Mouse (Mus musculus): ENCODE data around the gene Ap3d1. TPM values are rescaled to one million over a fixed set of nuclear protein-coding genes. Genes with fewer than 3 reads are reported as not detected.

Ap3d1 gene
- polyA plus RNA-seq, 1 experiment from 2014 or later, result 58.9 TPM

DNA sequence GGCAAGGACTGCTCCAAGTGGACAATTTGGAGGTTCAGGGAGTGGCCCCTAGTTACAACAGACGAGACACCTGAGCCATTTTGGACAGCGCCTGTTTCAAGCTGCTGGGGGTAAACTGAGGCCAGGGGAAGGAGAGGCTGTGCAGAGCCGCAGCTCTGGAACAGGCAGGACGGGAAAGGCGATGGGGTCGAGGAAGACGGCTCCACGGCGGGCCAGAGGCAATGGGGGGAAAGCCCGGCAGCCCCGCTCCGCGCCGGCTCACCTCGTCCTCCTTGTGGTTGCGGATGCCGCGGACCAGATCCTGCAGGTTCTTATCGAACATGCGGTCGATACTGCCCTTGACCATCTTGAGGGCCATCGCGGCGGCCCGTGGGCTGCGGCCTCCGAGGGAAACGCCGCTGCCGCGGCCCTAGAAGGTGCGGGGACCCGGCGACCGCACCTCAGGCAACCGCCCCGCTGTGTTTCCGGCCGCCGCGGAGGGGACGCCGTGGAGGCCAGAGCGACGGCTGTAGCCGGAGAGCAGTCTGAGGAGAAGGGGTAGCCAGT lies 357 bp downstream of the Ap3d1 start:
- no peaks in the 10 kb centered on the region for H3K9me3 ChIP-seq (replicated peaks)
- under 1% methylated on average over 46 of the region's 46 CpGs for WGBS
- peak overlapping the region; percentile 91 for H3K9ac ChIP-seq
- no peaks in the 10 kb centered on the region for H3K27me3 ChIP-seq (replicated peaks)
- peaks cover 15% of the 10 kb centered on the region; the same call in 1 of the 2 replicates for H3K36me3 ChIP-seq
- H3K4me3 ChIP-seq, result peak overlapping the region; percentile 94
- peak overlapping the region; percentile 97 for H3K4me2 ChIP-seq
- peaks cover 44% of the 10 kb centered on the region for H3K4me1 ChIP-seq (replicated peaks)
- peak; percentile 24 for ATAC-seq (ENCODE audit: insufficient number of reproducible peaks, low FRiP score)
- H3K27ac ChIP-seq (ENCODE audit: poor library complexity, severe bottlenecking), result peak overlapping the region; percentile 72

DNA sequence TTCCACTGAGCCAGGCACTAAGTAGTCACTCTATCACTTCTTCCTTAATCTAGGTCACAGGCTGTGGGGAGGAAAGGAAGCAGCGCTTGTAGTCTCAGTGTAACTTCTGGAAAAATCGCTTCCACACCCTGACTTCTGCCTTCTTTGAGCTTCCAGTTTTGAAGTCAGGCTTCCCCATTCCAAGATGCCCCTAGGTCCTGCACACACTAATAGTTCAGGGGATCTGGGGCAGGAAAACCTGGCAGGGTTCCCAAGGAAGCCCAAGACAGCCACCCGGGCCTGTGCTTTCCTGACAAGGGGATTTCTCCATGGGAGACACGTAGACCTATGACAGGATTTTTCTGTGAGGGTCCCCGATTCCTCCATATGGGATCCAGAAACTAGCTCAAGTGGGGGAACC lies 918 bp downstream of the Ap3d1 start:
- WGBS, result 12% methylated on average over 5 of the region's 5 CpGs
- Histone ChIP-seq H3K4me2 (peak overlapping the region; percentile 97), H3K4me3 (peak overlapping the region; percentile 94)

DNA sequence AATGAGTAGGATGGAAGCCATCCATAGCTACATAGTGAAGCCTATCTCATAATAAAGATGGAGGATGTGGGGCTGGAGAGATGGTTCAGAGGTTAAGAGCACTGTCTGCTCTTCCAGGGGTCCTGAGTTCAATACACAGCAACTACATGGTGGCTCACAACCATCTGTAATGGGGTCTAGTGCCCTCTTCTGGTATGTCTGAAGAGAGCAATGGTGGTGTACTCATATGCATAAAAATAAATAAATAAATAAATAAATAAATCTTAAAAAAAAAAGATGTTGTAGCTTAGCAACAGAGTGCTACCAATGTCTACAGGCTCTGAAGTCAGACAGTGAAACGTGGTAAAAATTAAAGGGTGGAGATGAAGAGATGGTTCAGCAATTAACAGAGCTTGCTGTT lies 3.4 kb downstream of the Ap3d1 start:
- Histone ChIP-seq H3K27me3 (replicated peaks) (no peaks in the 10 kb centered on the region), H3K4me2 (no peak overlapping the region), H3K4me3 (no peak overlapping the region), H3K27ac (ENCODE audit: poor library complexity, severe bottlenecking) (no peak overlapping the region), H3K9ac (no peak overlapping the region), H3K4me1 (replicated peaks) (peaks cover 48% of the 10 kb centered on the region), H3K36me3 (peaks cover 29% of the 10 kb centered on the region), H3K9me3 (replicated peaks) (no peaks in the 10 kb centered on the region)
- no peak for ATAC-seq (ENCODE audit: insufficient number of reproducible peaks, low FRiP score)
- 57% methylated on average over 1 of the region's 1 CpGs for WGBS

More for the DNA sequence above, 918 bp downstream of the Ap3d1 start:
- Histone ChIP-seq H3K4me1 (replicated peaks) (peaks cover 48% of the 10 kb centered on the region), H3K9ac (peak overlapping the region; percentile 91), H3K9me3 (replicated peaks) (no peaks in the 10 kb centered on the region), H3K27ac (ENCODE audit: poor library complexity, severe bottlenecking) (peak overlapping the region; percentile 72), H3K27me3 (replicated peaks) (no peaks in the 10 kb centered on the region), H3K36me3 (peaks cover 16% of the 10 kb centered on the region; the same call in 1 of the 2 replicates)
- no peak for ATAC-seq (ENCODE audit: insufficient number of reproducible peaks, low FRiP score)

DNA sequence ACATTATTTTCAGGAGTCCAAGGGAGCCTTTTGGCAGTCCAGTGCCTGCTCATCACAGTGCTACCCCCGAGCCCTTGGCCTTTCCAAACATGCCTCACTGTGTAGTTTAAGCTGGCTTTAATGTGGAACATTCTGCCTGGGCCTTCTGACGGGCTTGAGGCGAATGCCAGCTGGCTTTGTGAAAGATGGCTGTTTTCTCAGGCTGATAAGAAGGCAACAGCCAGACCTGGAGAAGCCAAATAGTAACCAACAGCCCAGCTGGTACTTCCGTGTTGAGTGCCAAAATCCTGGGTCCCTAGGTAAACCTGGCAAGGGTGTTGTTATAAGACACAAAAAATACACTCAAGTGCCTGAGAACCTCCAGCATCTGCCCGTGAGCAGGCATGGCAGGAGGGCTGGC lies 5.3 kb downstream of the Ap3d1 start:
- Histone ChIP-seq H3K36me3 (peaks cover 44% of the 10 kb centered on the region), H3K27ac (ENCODE audit: poor library complexity, severe bottlenecking) (no peak overlapping the region), H3K9me3 (replicated peaks) (no peaks in the 10 kb centered on the region), H3K9ac (no peak overlapping the region), H3K27me3 (replicated peaks) (no peaks in the 10 kb centered on the region), H3K4me3 (no peak overlapping the region), H3K4me1 (replicated peaks) (peaks cover 51% of the 10 kb centered on the region), H3K4me2 (no peak overlapping the region)
- ATAC-seq (ENCODE audit: insufficient number of reproducible peaks, low FRiP score), result no peak
- WGBS, result 50% methylated on average over 5 of the region's 5 CpGs

DNA sequence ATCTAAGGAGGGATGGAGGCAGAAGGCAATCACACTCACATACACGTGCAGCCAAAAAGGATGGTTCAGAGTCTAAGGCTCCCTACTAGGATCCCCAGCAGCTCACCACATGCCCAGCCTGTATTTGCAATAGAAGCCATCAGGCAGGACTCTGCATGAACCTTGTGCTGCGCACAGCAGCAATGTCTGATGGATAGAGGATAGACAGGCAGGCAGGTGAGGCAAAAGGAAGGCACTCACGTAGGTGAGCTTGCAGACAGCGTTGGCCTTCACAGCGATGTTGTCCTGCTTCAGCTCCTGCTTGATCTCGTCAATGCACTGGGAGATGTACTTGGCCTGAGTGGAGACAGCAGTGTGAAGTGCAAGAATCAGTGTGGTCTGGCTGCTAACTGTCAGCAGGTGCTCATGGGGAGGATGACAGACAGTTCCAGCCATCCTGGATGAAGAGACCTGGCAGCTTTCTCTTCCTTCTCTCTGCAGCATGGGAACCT lies 9.4 kb downstream of the Ap3d1 start:
- Histone ChIP-seq H3K27ac (ENCODE audit: poor library complexity, severe bottlenecking) (no peak overlapping the region), H3K4me1 (replicated peaks) (peaks cover 36% of the 10 kb centered on the region), H3K9me3 (replicated peaks) (no peaks in the 10 kb centered on the region), H3K36me3 (peaks cover 77% of the 10 kb centered on the region), H3K4me3 (no peak overlapping the region), H3K9ac (no peak overlapping the region), H3K27me3 (replicated peaks) (no peaks in the 10 kb centered on the region), H3K4me2 (no peak overlapping the region)
- no peak for ATAC-seq (ENCODE audit: insufficient number of reproducible peaks, low FRiP score)
- 79% methylated on average over 6 of the region's 6 CpGs for WGBS

DNA sequence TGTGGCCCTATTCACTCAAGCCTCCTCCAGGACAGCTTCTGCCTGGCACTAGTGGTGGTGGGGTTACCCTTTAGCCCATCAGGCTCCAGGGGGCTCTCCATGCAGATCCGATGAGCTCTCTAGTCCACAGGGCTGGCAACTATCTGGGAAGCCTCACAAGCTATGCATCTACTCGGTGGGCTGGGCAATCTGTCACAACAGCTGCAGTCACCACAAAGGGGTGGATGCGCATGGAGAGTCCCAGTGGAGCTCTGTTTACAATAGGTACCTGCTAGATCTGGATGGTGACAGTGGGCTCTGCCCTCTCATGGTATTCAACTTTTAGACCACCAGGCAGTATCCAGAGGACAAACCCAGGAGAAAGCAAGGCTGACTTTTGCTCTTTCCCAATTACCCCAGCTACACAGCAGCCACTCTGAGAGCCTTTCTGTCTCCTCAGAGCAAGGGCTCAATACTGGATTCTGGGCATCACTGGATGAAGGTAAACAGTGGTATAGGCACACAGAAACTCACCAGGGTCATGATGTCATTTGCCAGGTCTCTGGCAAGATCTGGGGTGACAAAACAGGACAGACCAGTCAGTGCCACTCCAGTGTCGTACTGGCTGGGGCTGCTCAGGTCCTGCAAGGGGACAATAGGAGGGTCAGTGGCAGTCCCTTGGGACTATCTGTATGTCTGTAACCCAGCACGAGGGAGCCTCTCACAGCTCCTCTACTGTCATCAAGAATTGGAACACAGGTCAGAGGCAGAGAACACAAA lies 14.5 kb downstream of the Ap3d1 start:
- H3K4me3 ChIP-seq, result no peak overlapping the region
- WGBS, result 83% methylated on average over 5 of the region's 5 CpGs
- H3K27me3 ChIP-seq (replicated peaks), result no peaks in the 10 kb centered on the region
- no peak overlapping the region for H3K4me2 ChIP-seq
- no peak overlapping the region for H3K9ac ChIP-seq
- no peak overlapping the region for H3K27ac ChIP-seq (ENCODE audit: poor library complexity, severe bottlenecking)
- H3K36me3 ChIP-seq, result peaks cover 95% of the 10 kb centered on the region
- H3K4me1 ChIP-seq (replicated peaks), result peaks cover 10% of the 10 kb centered on the region; the same call in 1 of the 2 replicates
- ATAC-seq (ENCODE audit: insufficient number of reproducible peaks, low FRiP score), result no peak
- no peaks in the 10 kb centered on the region for H3K9me3 ChIP-seq (replicated peaks)

DNA sequence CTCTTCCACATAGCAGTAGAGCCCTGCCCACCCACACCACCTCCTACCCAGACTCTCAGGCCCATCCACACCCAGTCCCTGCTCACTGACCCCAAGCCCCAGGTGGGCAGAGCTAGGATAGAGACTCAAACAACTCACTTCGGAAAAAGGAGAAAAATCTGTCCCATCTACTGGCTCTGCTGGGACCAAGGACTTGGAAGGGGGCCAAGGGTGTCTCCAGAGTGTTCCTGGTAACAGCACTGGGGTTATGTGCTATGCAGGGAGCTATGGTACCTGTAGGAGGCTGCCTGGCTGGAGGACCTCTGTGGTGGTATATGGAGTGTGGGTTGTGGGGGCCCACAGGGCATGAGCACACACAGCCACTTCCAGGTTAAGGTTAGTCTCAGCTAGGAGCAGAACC lies 24.8 kb downstream of the Ap3d1 start:
- no peak overlapping the region for H3K27ac ChIP-seq (ENCODE audit: poor library complexity, severe bottlenecking)
- peaks cover 98% of the 10 kb centered on the region for H3K36me3 ChIP-seq
- ATAC-seq (ENCODE audit: insufficient number of reproducible peaks, low FRiP score), result no peak
- H3K4me1 ChIP-seq (replicated peaks), result no peaks in the 10 kb centered on the region
- WGBS, result 75% methylated on average over 1 of the region's 1 CpGs
- H3K9ac ChIP-seq, result no peak overlapping the region
- no peak overlapping the region for H3K4me3 ChIP-seq
- H3K4me2 ChIP-seq, result no peak overlapping the region
- no peaks in the 10 kb centered on the region for H3K9me3 ChIP-seq (replicated peaks)
- no peaks in the 10 kb centered on the region for H3K27me3 ChIP-seq (replicated peaks)

DNA sequence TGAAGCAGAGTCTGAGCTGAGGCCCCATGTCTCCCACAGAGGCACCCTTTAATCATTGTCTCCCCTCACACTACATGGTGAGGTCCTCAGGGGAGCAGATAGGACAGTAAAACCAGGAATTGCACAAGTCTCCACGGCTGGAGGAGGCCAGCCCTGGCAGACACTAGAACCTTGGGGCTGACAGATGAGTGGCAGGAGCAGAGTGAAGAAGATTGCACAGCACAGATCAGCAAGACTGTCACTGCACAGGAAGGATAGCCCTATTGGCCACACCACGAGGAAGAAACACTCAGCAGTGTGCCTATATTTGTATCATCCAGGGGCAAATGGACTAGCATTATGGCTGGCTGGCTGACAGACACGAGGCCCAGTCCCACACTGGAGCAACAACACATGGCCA lies 31.2 kb downstream of the Ap3d1 start:
- Histone ChIP-seq H3K27ac (ENCODE audit: poor library complexity, severe bottlenecking) (no peak overlapping the region), H3K36me3 (peaks cover 99% of the 10 kb centered on the region), H3K27me3 (replicated peaks) (no peaks in the 10 kb centered on the region), H3K4me2 (no peak overlapping the region), H3K4me3 (no peak overlapping the region), H3K4me1 (replicated peaks) (peaks cover 8% of the 10 kb centered on the region), H3K9ac (no peak overlapping the region), H3K9me3 (replicated peaks) (no peaks in the 10 kb centered on the region)
- 81% methylated on average over 3 of the region's 3 CpGs for WGBS
- no peak for ATAC-seq (ENCODE audit: insufficient number of reproducible peaks, low FRiP score)

DNA sequence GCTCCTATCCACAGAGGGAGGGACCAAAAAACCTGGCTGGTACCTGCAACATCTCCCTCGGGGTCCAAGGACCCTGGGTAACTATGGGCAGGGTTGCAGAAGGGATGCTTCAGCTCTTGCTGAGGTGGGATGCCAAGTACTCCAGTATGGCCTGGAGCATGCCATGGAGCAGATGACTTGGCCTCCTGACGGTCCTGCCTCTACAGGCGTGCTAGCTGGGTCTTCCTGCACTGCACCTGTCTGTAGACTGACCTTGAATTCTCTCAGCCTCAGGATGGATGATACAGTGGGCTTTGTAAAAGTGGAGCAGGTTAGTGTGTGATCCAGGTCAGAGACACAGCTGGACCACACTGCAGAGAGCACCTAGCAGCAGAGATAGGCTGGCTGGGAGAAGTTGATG lies 36.6 kb downstream of the Ap3d1 start:
- Histone ChIP-seq H3K4me2 (no peak overlapping the region), H3K27ac (ENCODE audit: poor library complexity, severe bottlenecking) (no peak overlapping the region), H3K27me3 (replicated peaks) (no peaks in the 10 kb centered on the region), H3K36me3 (peaks cover 51% of the 10 kb centered on the region), H3K4me1 (replicated peaks) (peaks cover 44% of the 10 kb centered on the region), H3K9ac (no peak overlapping the region), H3K4me3 (no peak overlapping the region), H3K9me3 (replicated peaks) (no peaks in the 10 kb centered on the region)
- 71% methylated on average over 3 of the region's 3 CpGs for whole genome bisulfite sequencing
- no peak for ATAC-seq (ENCODE audit: insufficient number of reproducible peaks, low FRiP score)

DNA sequence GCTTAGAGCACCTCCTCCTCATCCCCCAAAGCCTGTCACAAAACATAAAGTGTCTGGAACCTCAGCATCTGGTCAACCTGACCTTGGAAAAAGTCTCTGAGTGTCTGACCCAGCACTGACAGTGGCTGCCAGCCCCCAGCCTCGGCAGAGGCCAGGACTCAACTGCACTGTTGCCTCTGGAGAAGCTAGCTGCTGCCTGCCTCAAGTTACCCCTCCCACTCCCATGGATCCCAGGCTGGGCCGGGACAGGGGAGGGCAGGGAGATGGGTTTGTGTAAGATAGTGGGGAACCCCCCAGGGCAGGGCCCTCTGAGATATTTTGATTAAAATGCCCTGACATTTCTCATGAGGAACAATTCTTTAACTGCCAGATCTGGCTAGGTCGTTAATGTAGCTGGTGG lies 37.0 kb downstream of the Ap3d1 start:
- WGBS, result 59% methylated on average over 3 of the region's 3 CpGs
- Histone ChIP-seq H3K27ac (ENCODE audit: poor library complexity, severe bottlenecking) (no peak overlapping the region), H3K27me3 (replicated peaks) (no peaks in the 10 kb centered on the region), H3K4me1 (replicated peaks) (peaks cover 49% of the 10 kb centered on the region), H3K36me3 (peaks cover 46% of the 10 kb centered on the region), H3K9me3 (replicated peaks) (no peaks in the 10 kb centered on the region), H3K9ac (no peak overlapping the region), H3K4me2 (no peak overlapping the region), H3K4me3 (no peak overlapping the region)
- no peak for ATAC-seq (ENCODE audit: insufficient number of reproducible peaks, low FRiP score)

DNA sequence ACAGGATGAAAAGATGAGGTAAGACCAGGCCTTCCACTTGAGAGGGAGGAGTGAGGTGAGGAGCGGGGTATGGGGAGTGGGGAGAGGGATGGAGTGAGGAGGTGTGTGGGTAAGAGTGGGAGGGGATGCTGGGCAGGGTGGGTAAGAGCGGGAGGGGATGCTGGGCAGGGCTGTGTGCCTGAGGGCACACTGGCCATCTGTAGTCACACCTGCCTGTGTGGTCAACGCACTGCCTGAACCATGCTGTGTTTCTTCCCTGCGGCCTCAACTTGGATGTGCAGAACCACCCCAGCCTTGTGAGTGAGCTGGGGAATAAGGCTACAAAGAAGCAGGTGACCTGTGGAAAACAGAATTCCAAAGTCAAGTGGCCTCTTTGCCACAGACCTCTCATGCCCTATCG lies 37.6 kb downstream of the Ap3d1 start:
- 80% methylated on average over 5 of the region's 5 CpGs for WGBS
- peaks cover 52% of the 10 kb centered on the region for H3K4me1 ChIP-seq (replicated peaks)
- no peak overlapping the region for H3K27ac ChIP-seq (ENCODE audit: poor library complexity, severe bottlenecking)
- no peaks in the 10 kb centered on the region for H3K9me3 ChIP-seq (replicated peaks)
- peaks cover 40% of the 10 kb centered on the region for H3K36me3 ChIP-seq
- H3K27me3 ChIP-seq (replicated peaks), result no peaks in the 10 kb centered on the region
- H3K4me2 ChIP-seq, result no peak overlapping the region
- peak overlapping the region; percentile 76; the same call in 1 of the 2 replicates for H3K9ac ChIP-seq
- ATAC-seq (ENCODE audit: insufficient number of reproducible peaks, low FRiP score), result no peak
- H3K4me3 ChIP-seq, result no peak overlapping the region
